Mouse (Mus musculus) brown adipose tissue, adult 24 weeks (tissue): Measurements from ENCODE around the gene Eif3d. TPM values are rescaled to one million over a fixed set of nuclear protein-coding genes. Genes with fewer than 3 reads are reported as not detected.
A peak's percentile ranks its signal among the peaks of the same experiment; 100 is the strongest.
"Not testable (repeated sequence)": the region's sequence is repeated elsewhere in the genome, so short reads cannot be mapped to it uniquely, and the experiment has no call there.

ENCODE experiments used
- H3K27ac ChIP-seq: fragments of 200-500 bp; replicated peaks from 2 replicates; pipeline ENCODE4 v1.5.1; 2012; ENCODE audit warnings: low read depth, mild to moderate bottlenecking, low read length
- H3K4me1 ChIP-seq: fragments of 200-500 bp; 2 replicates; pipeline ENCODE4 v1.6.1; 2012; ENCODE audit warnings: low read length, mixed read lengths; ENCODE audit not compliant: control insufficient read depth, insufficient read depth, insufficient read length
- H3K4me3 ChIP-seq: fragments of 200-500 bp; 2 replicates; pipeline ENCODE4 v1.5.1; 2012; ENCODE audit warnings: low read depth, mild to moderate bottlenecking, low read length, moderate library complexity; ENCODE audit not compliant: insufficient read depth
- polyA plus RNA-seq: library from polyadenylated mRNA; stranded (reverse); fragments of >200 nt; gene quantifications from 2 replicates; pipeline ENCODE4 v1.2.4, GENCODE M21; 2012; ENCODE audit not compliant: missing spikeins, insufficient read depth, insufficient read length

The Eif3d gene
- polyA plus RNA-seq: 57.6 and 63.5 TPM in 2 replicates

GRCm38 (mm10) chr15:77970470-77971292 is at the start of gene Eif3d:
Gene Eif3d (minus strand): TSS chr15:77970813.
- peaks cover 6% of the 10 kb centered on the region for H3K4me1 ChIP-seq
- peak within 1 kb of the TSS; percentile 97 for H3K4me3 ChIP-seq
- H3K27ac ChIP-seq: peak within 1 kb of the TSS; percentile 97

- no peaks in the 10 kb centered on the region for H3K4me1 ChIP-seq
- H3K4me3 ChIP-seq: no peak overlapping the region
- H3K27ac ChIP-seq: no peak overlapping the region
Measured at GRCm38 (mm10) chr15:78014046-78014445, 43.4 kb upstream of the Eif3d start.

GRCm38 (mm10) chr15:78008206-78008605 is 37.6 kb upstream of the Eif3d start:
- H3K4me3 ChIP-seq, H3K27ac ChIP-seq, H3K4me1 ChIP-seq: not testable (repeated sequence)

GRCm38 (mm10) chr15:78003929-78004328 is 33.3 kb upstream of the Eif3d start:
- Histone ChIP-seq H3K4me1 (no peaks in the 10 kb centered on the region), H3K4me3 (no peak overlapping the region), H3K27ac (no peak overlapping the region)

- Histone ChIP-seq H3K27ac (no peak overlapping the region), H3K4me1 (no peaks in the 10 kb centered on the region), H3K4me3 (no peak overlapping the region)
Measured at GRCm38 (mm10) chr15:78001400-78001799, 30.8 kb upstream of the Eif3d start.

- no peaks in the 10 kb centered on the region for H3K4me1 ChIP-seq
- H3K27ac ChIP-seq: no peak overlapping the region
- H3K4me3 ChIP-seq: no peak overlapping the region
Measured at GRCm38 (mm10) chr15:77988541-77988940, 17.9 kb upstream of the Eif3d start.

- Histone ChIP-seq H3K4me1 (no peaks in the 10 kb centered on the region), H3K4me3 (no peak overlapping the region), H3K27ac (no peak overlapping the region)
Measured at GRCm38 (mm10) chr15:77983391-77983790, 12.8 kb upstream of the Eif3d start.

- H3K4me1 ChIP-seq: no peaks in the 10 kb centered on the region
- H3K4me3 ChIP-seq: no peak overlapping the region
Measured at GRCm38 (mm10) chr15:77982195-77982939, 11.8 kb upstream of the Eif3d start.

GRCm38 (mm10) chr15:77981181-77981680 is 10.6 kb upstream of the Eif3d start:
- Histone ChIP-seq H3K4me3 (no peak overlapping the region), H3K4me1 (no peaks in the 10 kb centered on the region), H3K27ac (no peak overlapping the region)

More at GRCm38 (mm10) chr15:77982195-77982939, 11.8 kb upstream of the Eif3d start:
- no peak overlapping the region for H3K27ac ChIP-seq

GRCm38 (mm10) chr15:77979427-77979865 is 8.8 kb upstream of the Eif3d start:
- Histone ChIP-seq H3K4me3 (no peak overlapping the region), H3K27ac (no peak overlapping the region), H3K4me1 (no peaks in the 10 kb centered on the region)

- H3K4me3 ChIP-seq: no peak overlapping the region
- no peak overlapping the region for H3K27ac ChIP-seq
- H3K4me1 ChIP-seq: no peaks in the 10 kb centered on the region
Measured at GRCm38 (mm10) chr15:77977663-77978062, 7.0 kb upstream of the Eif3d start.

GRCm38 (mm10) chr15:77974165-77974841 is 3.7 kb upstream of the Eif3d start:
- H3K4me3 ChIP-seq: no peak overlapping the region
- peaks cover 3% of the 10 kb centered on the region for H3K4me1 ChIP-seq
- no peak overlapping the region for H3K27ac ChIP-seq

- Histone ChIP-seq H3K4me3 (peak overlapping the region; percentile 97), H3K4me1 (peaks cover 6% of the 10 kb centered on the region), H3K27ac (peak overlapping the region; percentile 75)
Measured at GRCm38 (mm10) chr15:77969940-77970469, 608 bp downstream of the Eif3d start.

- Histone ChIP-seq H3K4me1 (peaks cover 3% of the 10 kb centered on the region; the same call in 1 of the 2 replicates), H3K27ac (no peak overlapping the region), H3K4me3 (no peak overlapping the region)
Measured at GRCm38 (mm10) chr15:77965117-77965528, 5.5 kb downstream of the Eif3d start.

GRCm38 (mm10) chr15:77962447-77962846 is 8.2 kb downstream of the Eif3d start:
- H3K27ac ChIP-seq: no peak overlapping the region
- H3K4me3 ChIP-seq: no peak overlapping the region
- H3K4me1 ChIP-seq: no peaks in the 10 kb centered on the region
